Mouse (Mus musculus) heart, postnatal 14 days (tissue): ENCODE data around the gene Eef1g. TPM values are rescaled to one million over a fixed set of nuclear protein-coding genes. Genes with fewer than 3 reads are reported as not detected.

ENCODE experiments used
- DNase-seq, 2 experiments: peaks; one replicate each; pipeline ENCODE4 v3.0.0; 2021 to 2022
- intact Hi-C: fragments of 180-260 bp; cut with DNase I; formaldehyde crosslinking; loops from one replicate; pipeline ENCODE4 v1.15.1; 2025
- total RNA-seq, 2 experiments: library from RNA; stranded (reverse); gene quantifications; 2 replicates each; pipeline ENCODE4 v1.2.3; 2021

The Eef1g gene
- total RNA-seq, 2 experiments from 2014 or later: 220 to 273 TPM

- peak in 1 of 2 experiments; percentile 43 for DNase-seq
Observed at GRCm38 (mm10) chr19:8981450-8982168, 14.8 kb downstream of the Eef1g start.

GRCm38 (mm10) chr19:8982303-8983149, 15.7 kb downstream of the Eef1g start:
- DNase-seq: no peak
- intact Hi-C loops: no loop called here

More at GRCm38 (mm10) chr19:8981450-8982168, 14.8 kb downstream of the Eef1g start:
- intact Hi-C loops: no loop called here

- DNase-seq: peak; percentile 28 to 38
- intact Hi-C loops: no loop called here
Observed at GRCm38 (mm10) chr19:8983150-8983650, 16.4 kb downstream of the Eef1g start.

- intact Hi-C loops: no loop called here
Observed at GRCm38 (mm10) chr19:8984255-8984868, 17.5 kb downstream of the Eef1g start.

GRCm38 (mm10) chr19:8985891-8986290, 19.1 kb downstream of the Eef1g start:
- intact Hi-C loops: no loop called here
- DNase-seq: no peak

More at GRCm38 (mm10) chr19:8984255-8984868, 17.5 kb downstream of the Eef1g start:
- peak; percentile 75 to 79 for DNase-seq

GRCm38 (mm10) chr19:8987816-8988215, 21.0 kb downstream of the Eef1g start:
- intact Hi-C loops: no loop called here
- DNase-seq: peak; percentile 39 to 69

GRCm38 (mm10) chr19:8988346-8989065, 21.7 kb downstream of the Eef1g start:
- intact Hi-C loops: no loop called here
- peak in 1 of 2 experiments; percentile 31 for DNase-seq

GRCm38 (mm10) chr19:8989066-8989566, 22.3 kb downstream of the Eef1g start, which contains the start of gene Ahnak:
TSS of gene Ahnak (plus strand) at chr19:8989284.
- intact Hi-C loops: no loop called here
- peak; percentile 89 to 92 for DNase-seq

GRCm38 (mm10) chr19:8989567-8990431, 23.0 kb downstream of the Eef1g start:
- intact Hi-C loops: no loop called here
- DNase-seq: peak; percentile 95 to 96

GRCm38 (mm10) chr19:8990432-8991102, 23.7 kb downstream of the Eef1g start:
- intact Hi-C loops: no loop called here
- peak in 1 of 2 experiments; percentile 44 for DNase-seq

- intact Hi-C loops: no loop called here
- DNase-seq: peak; percentile 29 to 31
Observed at GRCm38 (mm10) chr19:8991245-8991870, 24.5 kb downstream of the Eef1g start.

- intact Hi-C loops: loop anchor here (1.0 to 2.0 kb wide), 3 partner anchors 63 to 90 kb away; no protein-coding TSS in a partner anchor
- DNase-seq: peak; percentile 47 to 67
Observed at GRCm38 (mm10) chr19:8991871-8992735, 25.3 kb downstream of the Eef1g start.

- intact Hi-C loops: loop anchor here (1.0 to 2.0 kb wide), 3 partner anchors 62 to 89 kb away; no protein-coding TSS in a partner anchor
- peak; percentile 91 to 92 for DNase-seq
Observed at GRCm38 (mm10) chr19:8992769-8993624, 26.2 kb downstream of the Eef1g start.

GRCm38 (mm10) chr19:8993625-8993912, 26.7 kb downstream of the Eef1g start:
- intact Hi-C loops: loop anchor here (2.0 kb wide), 1 partner anchor 77 kb away; no protein-coding TSS in a partner anchor
- no peak for DNase-seq

GRCm38 (mm10) chr19:8994813-8995607, 28.2 kb downstream of the Eef1g start:
- no peak for DNase-seq
- intact Hi-C loops: no loop called here
